Mouse (Mus musculus) embryonic facial prominence, embryonic 13.5 days (tissue): ENCODE measurements at regions not wholly inside any gene's neighbourhood (a gene's known extent, or its start where the extent isn't known, plus 50 kb on each side); places are given as distances from the start of the nearest gene placed in this dataset.

ENCODE experiments used
- ATAC-seq: fragments of 200-750 bp; cut with Nextera tagmentation; 2 replicates; pipeline ENCODE4 v1.8.0; 2017; ENCODE audit warnings: low read depth; ENCODE audit not compliant: insufficient number of reproducible peaks, insufficient read depth, low FRiP score, low TSS enrichment
- H3K27ac ChIP-seq: fragments of 300-500 bp; sonication (generic); 2 replicates; pipeline ENCODE4 v1.5.1; 2015; ENCODE audit warnings: moderate library complexity, mild to moderate bottlenecking, inconsistent platforms
- H3K27me3 ChIP-seq: fragments of 300-500 bp; sonication (generic); 2 replicates; pipeline ENCODE4 v1.6.1; 2015; ENCODE audit warnings: mild to moderate bottlenecking, inconsistent platforms
- H3K36me3 ChIP-seq: fragments of 300-500 bp; sonication (generic); 2 replicates; pipeline ENCODE4 v1.6.1; 2015; ENCODE audit warnings: mild to moderate bottlenecking, inconsistent platforms
- H3K4me1 ChIP-seq: fragments of 300-500 bp; sonication (generic); 2 replicates; pipeline ENCODE4 v1.6.1; 2015; ENCODE audit warnings: inconsistent platforms
- H3K4me2 ChIP-seq: fragments of 300-500 bp; sonication (generic); 2 replicates; pipeline ENCODE4 v1.6.1; 2015; ENCODE audit warnings: moderate library complexity, mild to moderate bottlenecking, inconsistent platforms
- H3K4me3 ChIP-seq: fragments of 300-500 bp; sonication (generic); 2 replicates; pipeline ENCODE4 v1.5.1; 2015; ENCODE audit warnings: mild to moderate bottlenecking, inconsistent platforms
- H3K9ac ChIP-seq: fragments of 300-500 bp; sonication (generic); 2 replicates; pipeline ENCODE4 v1.6.1; 2015; ENCODE audit warnings: mild to moderate bottlenecking, inconsistent platforms
- H3K9me3 ChIP-seq: fragments of 300-500 bp; sonication (generic); 2 replicates; pipeline ENCODE4 v1.6.1; 2016; ENCODE audit warnings: inconsistent platforms
- WGBS: fragments of 180-500 bp; shearing (Covaris S2); methylation state at CpG from one replicate; pipeline ENCODE4 v1.1.7; 2015; ENCODE audit warnings: mixed read lengths; 5-methylcytosine and 5-hydroxymethylcytosine counted together

DNA sequence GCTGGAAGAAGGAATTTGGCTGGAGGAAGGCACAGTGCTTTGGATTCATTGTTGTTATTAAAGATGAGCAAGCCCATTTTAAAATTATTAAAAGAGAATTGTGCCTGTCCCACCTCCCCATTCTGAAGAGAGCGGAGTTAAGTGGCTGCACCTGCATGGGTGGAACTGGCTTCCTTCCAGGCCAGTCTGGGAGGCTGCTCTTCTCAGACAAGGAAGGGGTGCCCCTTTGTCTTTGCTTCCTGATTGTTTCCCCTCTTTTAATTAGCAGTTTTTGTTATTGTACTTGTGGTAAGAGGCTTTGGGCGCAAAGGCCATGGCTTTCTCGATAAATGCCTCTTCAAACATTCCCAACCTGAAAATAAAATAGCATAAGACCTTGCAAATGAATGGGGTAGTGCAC, 388.7 kb upstream of the Fam92a start:
- H3K4me1 ChIP-seq: no peaks in the 10 kb centered on the region
- H3K27me3 ChIP-seq: no peaks in the 10 kb centered on the region
- WGBS: 74% methylated on average over 3 of the region's 3 CpGs
- H3K4me3 ChIP-seq: no peak overlapping the region
- no peaks in the 10 kb centered on the region for H3K36me3 ChIP-seq
- ATAC-seq: no peak
- no peak overlapping the region for H3K4me2 ChIP-seq
- no peaks in the 10 kb centered on the region for H3K9me3 ChIP-seq
- H3K27ac ChIP-seq: no peak overlapping the region
- H3K9ac ChIP-seq: no peak overlapping the region

DNA sequence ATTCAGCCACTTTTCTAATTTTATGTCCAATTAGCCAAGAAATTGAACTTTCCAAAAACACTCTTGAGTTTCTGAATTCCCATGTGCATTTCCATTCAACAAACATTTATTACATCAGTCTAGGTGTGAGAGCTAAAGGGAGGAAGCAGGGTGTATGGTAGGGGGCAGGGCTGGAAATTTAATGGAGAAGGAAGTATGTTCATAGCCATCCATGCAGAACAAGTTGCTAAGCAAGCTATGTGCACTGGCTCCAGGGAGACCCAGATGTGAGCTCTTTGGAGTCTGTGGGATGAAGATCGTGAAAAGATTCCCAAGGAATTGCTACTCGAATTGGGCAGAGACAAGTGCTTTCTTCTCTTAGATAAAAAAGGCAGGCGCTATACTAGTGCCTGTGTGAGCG, 388.2 kb upstream of the Fam92a start:
- Histone ChIP-seq H3K4me1 (no peaks in the 10 kb centered on the region), H3K36me3 (no peaks in the 10 kb centered on the region), H3K4me3 (no peak overlapping the region), H3K27ac (no peak overlapping the region), H3K9me3 (no peaks in the 10 kb centered on the region), H3K4me2 (no peak overlapping the region), H3K9ac (no peak overlapping the region), H3K27me3 (no peaks in the 10 kb centered on the region)
- WGBS: 85% methylated on average over 4 of the region's 4 CpGs
- ATAC-seq: no peak

DNA sequence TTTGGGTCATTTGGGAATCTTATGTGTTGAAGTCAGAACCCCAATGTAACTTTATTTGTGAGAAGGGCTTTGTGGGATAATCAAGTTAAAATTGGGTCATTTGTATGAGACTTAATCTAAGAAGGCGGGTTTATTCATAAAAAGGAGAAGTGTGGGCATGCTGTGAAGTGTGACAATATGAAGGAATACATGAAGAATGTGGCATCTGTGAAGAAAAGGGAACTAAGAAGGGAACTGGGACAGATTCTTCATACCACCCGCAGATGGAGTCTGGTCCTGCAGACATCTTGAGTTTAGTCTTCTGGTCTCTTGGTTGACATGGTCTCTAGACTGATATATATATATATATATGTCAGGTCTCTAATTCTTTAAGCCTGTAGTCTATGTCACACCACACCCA, 385.3 kb upstream of the Fam92a start:
- Histone ChIP-seq H3K4me2 (no peak overlapping the region), H3K4me1 (no peaks in the 10 kb centered on the region), H3K4me3 (no peak overlapping the region), H3K9me3 (no peaks in the 10 kb centered on the region), H3K9ac (no peak overlapping the region), H3K27ac (no peak overlapping the region), H3K36me3 (no peaks in the 10 kb centered on the region), H3K27me3 (no peaks in the 10 kb centered on the region)
- WGBS: 85% methylated on average over 2 of the region's 2 CpGs
- no peak for ATAC-seq

DNA sequence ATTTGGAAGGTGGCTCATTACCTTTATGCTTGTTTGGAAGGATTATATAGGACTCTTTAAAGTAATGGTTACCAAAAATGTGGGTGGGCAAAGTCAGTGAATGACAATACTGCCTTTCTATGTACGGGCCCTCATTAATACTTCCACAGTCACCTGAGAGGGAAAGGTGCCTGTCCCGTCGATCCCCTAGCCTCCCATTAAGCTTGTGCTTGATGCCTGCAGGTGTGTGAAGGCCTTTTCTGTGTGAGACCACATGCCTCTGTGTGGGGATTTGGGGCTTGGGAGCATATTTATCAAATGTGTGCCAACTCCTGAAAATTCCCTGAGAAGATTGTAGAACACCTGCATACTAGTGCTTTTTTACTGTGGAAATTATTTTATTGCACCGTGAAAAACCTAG, 377.4 kb upstream of the Fam92a start:
- H3K4me3 ChIP-seq: no peak overlapping the region
- H3K9ac ChIP-seq: no peak overlapping the region
- no peaks in the 10 kb centered on the region for H3K27me3 ChIP-seq
- WGBS: 81% methylated on average over 4 of the region's 4 CpGs
- no peaks in the 10 kb centered on the region for H3K4me1 ChIP-seq
- ATAC-seq: no peak
- no peak overlapping the region for H3K4me2 ChIP-seq
- no peaks in the 10 kb centered on the region for H3K9me3 ChIP-seq
- no peak overlapping the region for H3K27ac ChIP-seq
- H3K36me3 ChIP-seq: no peaks in the 10 kb centered on the region

DNA sequence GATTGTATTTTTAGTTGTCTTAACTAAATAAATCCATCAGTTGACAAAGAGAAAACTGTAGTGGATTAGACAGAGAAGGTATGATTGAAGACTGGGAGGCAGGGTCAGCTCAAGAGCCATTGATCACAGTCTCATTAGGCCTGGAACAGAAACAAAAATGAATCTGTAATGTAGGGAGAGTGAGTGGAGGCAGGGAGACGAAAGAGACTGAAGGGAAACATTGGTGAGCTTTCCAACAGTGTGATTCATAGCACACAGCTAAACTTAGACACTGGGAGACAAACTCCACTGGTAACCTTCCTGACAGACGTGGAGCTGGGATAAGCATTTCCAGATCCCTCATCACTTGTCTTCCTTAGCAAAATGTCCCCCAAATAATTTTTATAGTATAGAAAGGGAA, 372.1 kb upstream of the Fam92a start:
- Histone ChIP-seq H3K36me3 (no peaks in the 10 kb centered on the region), H3K4me1 (peaks cover 4% of the 10 kb centered on the region), H3K4me2 (no peak overlapping the region), H3K9me3 (no peaks in the 10 kb centered on the region), H3K27me3 (no peaks in the 10 kb centered on the region), H3K4me3 (no peak overlapping the region), H3K9ac (no peak overlapping the region), H3K27ac (no peak overlapping the region)
- WGBS: 64% methylated on average over 2 of the region's 2 CpGs
- no peak for ATAC-seq

DNA sequence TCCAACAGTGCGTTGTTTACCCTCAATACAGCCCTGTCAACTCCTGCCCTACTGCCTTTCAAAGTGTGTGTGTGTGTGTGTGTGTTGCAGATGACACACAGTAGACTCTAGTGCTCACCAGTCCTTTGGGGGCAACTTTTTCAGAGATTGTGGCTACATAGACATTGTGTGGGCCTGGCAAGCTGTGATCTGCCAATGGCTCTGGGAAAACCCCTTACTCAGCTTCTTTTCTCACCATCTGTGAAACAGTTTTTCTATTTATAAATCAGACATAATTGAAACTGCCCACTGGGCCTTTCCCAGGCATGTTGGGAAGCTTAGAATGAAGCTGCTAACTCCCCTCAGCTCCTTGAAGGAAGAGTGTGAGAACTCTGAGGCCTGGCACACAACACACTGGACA, 369.7 kb upstream of the Fam92a start:
- no peaks in the 10 kb centered on the region for H3K36me3 ChIP-seq
- peaks cover 6% of the 10 kb centered on the region for H3K4me1 ChIP-seq
- H3K4me3 ChIP-seq: no peak overlapping the region
- H3K27ac ChIP-seq: no peak overlapping the region
- ATAC-seq: no peak
- 85% methylated on average over 1 of the region's 1 CpGs for WGBS
- H3K4me2 ChIP-seq: no peak overlapping the region
- no peaks in the 10 kb centered on the region for H3K27me3 ChIP-seq
- no peak overlapping the region for H3K9ac ChIP-seq
- no peaks in the 10 kb centered on the region for H3K9me3 ChIP-seq

DNA sequence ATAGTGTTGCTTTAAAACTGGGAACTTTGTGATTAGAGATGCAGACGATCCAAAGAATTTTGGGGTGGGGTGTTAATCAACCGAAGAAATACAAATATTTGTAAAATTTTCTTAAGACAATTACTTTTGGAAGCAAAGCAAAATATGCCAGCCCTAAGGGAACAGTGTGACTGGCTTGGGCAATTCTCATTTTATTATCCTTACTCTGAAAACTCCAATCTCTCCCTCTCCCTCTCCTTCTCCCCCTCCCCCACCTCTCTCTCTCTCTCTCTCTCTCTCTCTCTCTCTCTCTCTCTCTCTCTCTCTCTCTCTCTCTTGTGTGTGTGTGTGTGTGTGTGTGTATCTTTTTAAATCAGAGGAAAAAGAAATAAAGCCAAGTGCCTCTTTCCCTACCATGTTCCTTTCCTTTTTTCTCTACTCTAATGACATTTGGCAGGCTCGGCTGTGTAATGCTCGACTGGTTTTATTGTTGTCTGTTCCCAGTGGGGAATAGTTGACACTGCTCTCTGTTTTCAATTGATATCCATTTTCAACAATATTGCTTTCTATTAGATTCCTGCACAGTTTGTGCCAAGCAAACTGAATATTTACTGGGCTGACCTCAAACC, 367.5 kb upstream of the Fam92a start:
- Histone ChIP-seq H3K27me3 (no peaks in the 10 kb centered on the region), H3K27ac (no peak overlapping the region; the same call in 1 of the 2 replicates), H3K4me1 (peaks cover 6% of the 10 kb centered on the region), H3K9me3 (no peaks in the 10 kb centered on the region), H3K9ac (0 out of 2 replicates have a peak overlapping the region, but pooled peaks have one; percentile 44), H3K36me3 (no peaks in the 10 kb centered on the region), H3K4me3 (0 out of 2 replicates have a peak overlapping the region, but pooled peaks have one; percentile 9), H3K4me2 (peak overlapping the region; percentile 52)
- 16% methylated on average over 4 of the region's 4 CpGs for WGBS
- no peak for ATAC-seq

DNA sequence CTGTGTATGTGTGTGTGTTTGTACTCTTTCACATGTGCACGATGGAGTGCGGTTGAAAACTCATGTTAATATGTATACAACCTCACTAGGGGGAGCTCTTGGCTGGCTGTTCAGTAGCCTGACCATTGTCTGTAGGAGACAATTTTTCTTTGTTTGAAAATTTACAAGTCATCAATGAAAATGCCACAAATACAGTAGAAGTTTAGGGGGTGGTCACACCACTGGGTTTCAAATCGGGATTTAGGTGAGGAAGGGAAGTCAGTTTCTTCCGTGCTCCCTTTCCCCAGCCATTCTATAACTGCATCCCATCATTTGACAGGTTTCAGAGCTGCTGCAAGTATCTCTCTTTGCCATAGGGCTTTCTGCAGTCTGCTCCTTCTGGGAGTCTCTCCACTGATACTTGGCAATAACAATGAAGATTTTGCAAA, 366.9 kb upstream of the Fam92a start:
- Histone ChIP-seq H3K4me1 (peaks cover 6% of the 10 kb centered on the region), H3K9ac (0 out of 2 replicates have a peak overlapping the region, but pooled peaks have one; percentile 44), H3K27ac (no peak overlapping the region; the same call in 1 of the 2 replicates), H3K36me3 (no peaks in the 10 kb centered on the region), H3K4me3 (0 out of 2 replicates have a peak overlapping the region, but pooled peaks have one; percentile 9), H3K9me3 (no peaks in the 10 kb centered on the region), H3K4me2 (peak overlapping the region; percentile 52), H3K27me3 (no peaks in the 10 kb centered on the region)
- no peak for ATAC-seq
- WGBS: 5% methylated on average over 4 of the region's 4 CpGs

DNA sequence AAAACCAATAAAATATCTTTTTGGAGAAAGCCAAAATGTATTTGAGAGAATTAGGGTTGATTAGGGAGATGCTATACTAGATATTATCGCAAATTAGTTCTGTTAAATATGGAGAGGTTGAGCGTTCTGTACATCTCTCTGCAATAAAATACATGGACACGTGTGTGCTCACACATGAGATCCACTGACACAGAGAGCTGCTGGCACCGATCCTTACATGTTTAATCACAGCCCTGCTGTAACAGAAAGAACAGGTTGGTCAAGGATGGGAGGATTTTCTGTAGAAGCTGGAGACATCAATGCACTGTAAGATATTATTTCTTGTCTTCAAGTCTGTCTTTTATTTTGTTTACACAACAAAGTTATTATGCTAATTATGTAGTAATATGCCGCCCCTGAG, 366.2 kb upstream of the Fam92a start:
- WGBS: 66% methylated on average over 5 of the region's 5 CpGs

DNA sequence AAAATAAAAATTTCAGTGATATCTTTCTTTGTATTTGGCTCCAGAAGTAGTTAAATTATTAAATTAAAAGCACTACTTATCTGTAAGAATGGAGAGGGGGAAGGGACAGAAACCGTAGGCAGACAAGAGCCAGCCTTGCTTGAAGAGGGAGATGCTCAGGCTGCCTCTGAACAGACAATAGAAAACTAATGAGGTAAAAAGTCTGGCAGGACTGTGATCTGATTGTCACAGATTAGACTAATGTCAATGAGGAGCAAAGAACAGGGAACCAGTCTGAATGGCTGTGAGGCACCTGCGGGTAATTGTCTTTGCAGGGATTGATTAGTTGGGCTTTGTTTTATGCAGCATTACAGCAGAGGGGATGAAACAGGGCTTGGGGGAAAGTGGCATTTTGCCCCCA, 362.3 kb upstream of the Fam92a start:
- no peak overlapping the region for H3K9ac ChIP-seq
- no peak overlapping the region for H3K4me2 ChIP-seq
- no peak for ATAC-seq

More for the DNA sequence above, 366.2 kb upstream of the Fam92a start:
- Histone ChIP-seq H3K27me3 (no peaks in the 10 kb centered on the region), H3K27ac (no peak overlapping the region), H3K9ac (no peak overlapping the region), H3K36me3 (no peaks in the 10 kb centered on the region), H3K9me3 (no peaks in the 10 kb centered on the region), H3K4me1 (peaks cover 7% of the 10 kb centered on the region), H3K4me3 (no peak overlapping the region), H3K4me2 (no peak overlapping the region)
- ATAC-seq: no peak

DNA sequence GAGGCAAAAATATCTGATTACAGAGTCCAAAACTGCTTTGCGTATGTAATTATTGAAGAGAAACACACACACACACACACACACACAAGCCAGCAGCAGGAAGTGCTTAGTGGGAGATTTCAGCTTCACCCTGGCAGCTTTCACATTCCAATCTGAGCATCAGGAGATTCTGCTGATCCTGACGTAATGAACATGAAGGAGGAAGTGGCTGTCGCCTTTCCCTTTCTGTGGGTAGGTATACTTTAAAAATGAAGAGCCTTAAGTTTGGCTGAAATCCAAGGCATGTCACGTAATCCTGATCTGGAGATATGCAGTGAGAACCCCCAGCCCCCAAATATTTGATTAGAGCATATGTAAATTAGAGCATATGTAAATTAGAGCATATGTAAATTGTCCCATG, 361.1 kb upstream of the Fam92a start:
- H3K4me2 ChIP-seq: no peak overlapping the region
- no peaks in the 10 kb centered on the region for H3K27me3 ChIP-seq
- H3K9me3 ChIP-seq: no peaks in the 10 kb centered on the region
- WGBS: 47% methylated on average over 4 of the region's 4 CpGs
- no peaks in the 10 kb centered on the region for H3K36me3 ChIP-seq
- H3K9ac ChIP-seq: no peak overlapping the region
- H3K27ac ChIP-seq: no peak overlapping the region
- peaks cover 3% of the 10 kb centered on the region; the same call in 1 of the 2 replicates for H3K4me1 ChIP-seq
- H3K4me3 ChIP-seq: no peak overlapping the region
- ATAC-seq: no peak

More for the DNA sequence above, 362.3 kb upstream of the Fam92a start:
- Histone ChIP-seq H3K4me1 (peaks cover 7% of the 10 kb centered on the region), H3K9me3 (no peaks in the 10 kb centered on the region), H3K4me3 (no peak overlapping the region), H3K27ac (no peak overlapping the region), H3K27me3 (no peaks in the 10 kb centered on the region), H3K36me3 (no peaks in the 10 kb centered on the region)
- 23% methylated on average over 2 of the region's 2 CpGs for WGBS

DNA sequence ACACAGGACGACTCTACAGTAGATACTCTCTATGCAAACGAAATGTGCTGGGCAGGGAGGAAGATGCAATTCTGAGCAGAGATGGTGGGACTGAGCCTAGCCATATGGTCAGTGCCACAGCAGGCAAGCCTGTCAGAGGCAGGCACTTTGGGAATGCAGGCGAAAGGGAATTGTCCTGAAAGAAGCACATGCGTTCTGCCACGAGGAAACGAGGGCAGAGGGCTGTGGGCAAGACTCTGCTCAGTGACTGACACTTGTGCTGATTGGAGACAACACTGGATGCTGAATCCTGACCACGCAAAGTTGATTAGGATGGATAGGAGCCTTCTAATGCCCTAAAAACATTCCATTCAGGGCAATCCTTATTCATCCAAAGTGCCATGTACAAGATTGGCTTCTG, 350.5 kb upstream of the Fam92a start:
- Histone ChIP-seq H3K27ac (no peak overlapping the region), H3K36me3 (no peaks in the 10 kb centered on the region), H3K4me1 (no peaks in the 10 kb centered on the region), H3K9ac (no peak overlapping the region), H3K9me3 (no peaks in the 10 kb centered on the region), H3K27me3 (no peaks in the 10 kb centered on the region), H3K4me3 (no peak overlapping the region), H3K4me2 (no peak overlapping the region)
- ATAC-seq: no peak
- 64% methylated on average over 7 of the region's 7 CpGs for WGBS
